Mouse (Mus musculus): ENCODE measurements at regions not wholly inside any gene's neighbourhood (a gene's known extent, or its start where the extent isn't known, plus 50 kb on each side); places are given as distances from the start of the nearest gene placed in this dataset.
"Not testable (repeated sequence)": the region's sequence is repeated elsewhere in the genome, so short reads cannot be mapped to it uniquely, and the experiment has no call there.

DNA sequence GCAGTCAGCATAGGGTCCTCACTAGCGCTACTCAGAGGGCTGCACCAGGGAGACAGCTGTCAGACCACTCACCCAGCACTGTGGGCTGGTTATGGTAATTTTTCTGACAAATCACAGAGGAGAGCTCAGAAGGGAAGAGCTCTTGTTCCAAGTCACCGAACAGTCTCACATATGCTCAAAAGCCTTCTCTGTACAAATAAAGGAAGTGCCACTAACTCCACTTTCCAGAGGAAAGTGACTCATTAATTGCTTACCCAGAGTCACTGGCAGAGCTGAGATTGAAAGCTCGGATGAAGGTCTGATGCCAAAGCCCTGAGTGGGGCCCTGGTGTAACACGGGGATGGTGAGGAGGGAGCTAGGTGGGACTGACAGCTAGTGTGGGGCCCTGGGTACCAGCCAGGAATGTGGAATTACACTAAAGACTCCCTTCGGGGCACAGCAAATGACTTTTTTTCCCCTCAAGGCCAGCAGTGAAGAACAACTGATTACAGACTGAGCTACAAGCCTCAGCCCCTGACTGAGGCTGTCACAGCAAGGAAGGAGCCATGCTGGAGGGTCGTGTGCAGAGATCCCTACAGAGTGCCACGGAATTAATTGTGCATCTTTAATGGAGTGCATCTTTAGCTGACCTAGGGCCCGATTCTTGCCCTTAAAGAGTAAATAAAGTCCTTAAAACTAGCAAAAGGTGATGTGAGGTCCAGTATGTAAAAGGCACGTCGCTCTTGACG lies 155.6 kb upstream of the Ubl3 start:
- in situ Hi-C loops (cut with MboI, MseI), result loop anchor here (10.0 kb wide), 1 partner anchor 1043 kb away; no protein-coding TSS in a partner anchor

DNA sequence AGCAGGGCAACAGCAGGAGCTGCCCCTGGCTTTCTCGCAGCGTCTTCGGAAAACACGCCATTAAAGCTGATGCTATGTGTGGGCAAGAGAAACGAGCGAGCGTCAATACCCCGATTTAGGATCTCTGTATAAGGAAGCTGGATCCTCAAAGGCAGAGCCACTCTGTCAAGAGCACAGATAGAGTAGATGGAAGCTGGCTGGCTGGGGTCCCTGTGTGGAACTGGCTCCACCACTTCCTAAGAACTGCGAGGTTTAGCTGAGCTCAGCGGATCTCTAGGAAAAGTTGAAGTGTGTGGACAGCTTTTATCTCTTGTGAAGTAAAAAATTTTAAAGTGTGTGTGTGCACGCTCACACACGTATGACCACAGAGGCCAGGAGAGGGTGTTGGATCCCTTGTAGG lies 154.7 kb upstream of the Ubl3 start:
- in situ Hi-C loops (cut with MboI, MseI), result loop anchor here (10.0 kb wide), 1 partner anchor 1043 kb away; no protein-coding TSS in a partner anchor

DNA sequence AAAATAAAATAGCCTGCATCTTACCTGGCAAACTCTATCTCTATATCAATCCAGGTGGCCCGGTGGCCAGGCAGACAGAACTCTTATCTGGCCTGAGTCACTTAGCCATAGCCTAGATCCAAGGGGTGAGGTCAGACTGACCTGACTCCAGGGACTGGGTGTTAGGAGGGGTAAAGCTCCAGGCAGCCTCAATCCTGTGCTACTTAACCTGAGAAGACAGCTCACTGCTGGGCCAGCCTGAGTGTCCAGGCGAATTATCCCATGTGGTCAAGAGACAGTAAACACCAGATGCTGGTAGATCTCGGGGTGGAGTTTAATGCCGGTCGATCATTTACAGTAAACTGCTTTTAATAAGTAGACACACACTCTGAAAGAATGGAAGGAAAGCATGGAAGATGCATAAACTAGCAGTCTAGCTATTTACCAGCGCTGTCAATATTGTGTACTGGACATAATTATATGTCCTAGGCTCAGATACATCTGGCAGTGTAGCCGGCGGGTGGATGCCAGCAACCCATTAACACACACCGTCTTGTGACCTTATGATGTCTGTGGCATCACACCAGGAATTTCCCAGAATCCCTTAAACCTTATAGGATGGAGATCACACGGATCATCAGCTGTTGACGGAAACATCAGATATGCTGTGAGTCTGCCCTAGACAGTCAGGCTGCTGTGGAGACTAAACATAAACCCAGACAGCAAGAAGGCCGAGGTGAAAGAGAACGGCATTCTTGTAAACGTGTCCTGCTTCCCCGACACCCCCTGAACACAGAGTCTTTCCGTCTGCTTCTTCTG lies 153.9 kb upstream of the Ubl3 start:
- in situ Hi-C loops (cut with MboI, MseI), result loop anchor here (10.0 kb wide), 1 partner anchor 1042 kb away; no protein-coding TSS in a partner anchor

DNA sequence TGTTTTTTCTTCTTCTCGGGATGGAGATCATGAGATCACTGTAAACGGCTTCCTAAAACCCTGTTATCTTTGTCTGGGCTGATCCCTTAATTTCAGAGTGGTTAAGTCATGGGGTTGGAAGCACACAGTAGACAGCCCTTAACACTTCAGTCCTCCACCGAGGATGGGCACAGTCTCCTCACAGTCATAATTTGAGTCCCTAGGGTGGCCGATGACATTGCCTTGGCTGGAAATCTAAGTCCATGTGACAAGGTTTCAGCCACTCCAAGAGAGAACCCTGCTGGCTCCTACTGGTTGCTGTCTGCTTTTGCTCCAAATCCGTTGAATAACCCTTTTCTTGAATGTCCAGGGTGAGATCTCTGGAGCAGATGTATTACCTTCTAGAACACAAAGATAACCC lies 152.2 kb upstream of the Ubl3 start:
- in situ Hi-C loops (cut with MboI, MseI), result loop anchor here (10.0 kb wide), 1 partner anchor 1040 kb away; no protein-coding TSS in a partner anchor

DNA sequence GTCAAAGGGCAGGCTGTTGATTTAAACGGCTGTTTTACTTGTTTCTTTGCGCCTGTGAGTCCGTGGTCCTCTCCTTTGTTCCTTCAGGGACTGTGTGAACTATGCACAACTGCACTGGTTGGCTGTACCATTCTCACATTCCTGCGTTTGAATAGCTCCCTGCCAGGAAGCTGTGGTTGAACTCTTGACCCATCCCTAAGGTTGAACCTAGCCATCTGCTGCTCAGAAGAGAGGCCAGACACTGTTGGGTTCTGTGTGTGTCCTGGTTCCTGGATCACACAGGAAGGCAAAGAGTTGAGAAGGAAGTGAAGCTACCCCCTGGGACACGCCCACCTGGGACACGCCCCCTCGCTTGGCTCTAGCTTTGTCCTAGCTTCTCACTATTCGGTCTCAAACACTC lies 149.3 kb upstream of the Ubl3 start:
- in situ Hi-C loops (cut with MboI, MseI), result loop anchor here (10.0 kb wide), 1 partner anchor 1037 kb away; no protein-coding TSS in a partner anchor

DNA sequence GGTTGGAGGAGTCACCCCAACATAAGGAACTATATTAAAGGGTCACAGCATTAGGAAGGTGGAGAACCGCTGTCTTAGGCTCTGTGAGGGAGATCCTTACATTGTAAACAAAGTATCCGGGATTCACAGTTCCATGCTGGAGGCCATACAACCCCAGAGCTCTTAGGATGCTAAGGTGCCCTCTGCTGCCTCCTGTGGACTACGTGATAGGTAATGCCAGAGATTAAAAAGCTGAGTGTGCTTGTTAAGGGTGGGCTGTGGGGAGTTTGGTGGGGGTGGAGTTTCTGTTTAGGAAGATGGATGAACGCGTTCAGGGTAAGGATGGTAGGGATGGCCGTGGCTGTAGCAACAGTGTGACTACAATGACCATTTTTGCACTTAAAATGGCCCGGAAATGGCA lies 148.4 kb upstream of the Ubl3 start:
- in situ Hi-C loops (cut with MboI, MseI), result loop anchor here (10.0 kb wide), 1 partner anchor 1036 kb away; no protein-coding TSS in a partner anchor

DNA sequence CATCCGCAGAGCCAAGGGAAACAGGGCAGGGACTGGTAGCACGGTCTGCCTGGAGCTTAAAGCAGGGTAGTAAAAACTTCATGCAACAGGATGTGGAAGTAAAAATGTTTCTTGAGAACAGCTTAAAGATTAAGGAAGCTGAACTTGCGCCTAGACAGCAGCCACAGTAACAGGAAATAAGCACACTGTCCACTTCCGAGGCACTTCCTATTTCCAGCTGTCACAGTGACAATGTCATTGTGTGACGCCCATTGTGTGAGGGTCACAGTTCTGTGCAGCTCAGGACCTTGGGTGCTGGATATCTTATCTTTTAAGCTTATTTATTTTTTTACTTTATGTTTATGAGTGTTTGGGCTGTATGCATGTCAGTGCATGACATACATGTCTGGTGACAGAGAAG lies 147.7 kb upstream of the Ubl3 start:
- in situ Hi-C loops (cut with MboI, MseI), result loop anchor here (10.0 kb wide), 1 partner anchor 1035 kb away; no protein-coding TSS in a partner anchor

DNA sequence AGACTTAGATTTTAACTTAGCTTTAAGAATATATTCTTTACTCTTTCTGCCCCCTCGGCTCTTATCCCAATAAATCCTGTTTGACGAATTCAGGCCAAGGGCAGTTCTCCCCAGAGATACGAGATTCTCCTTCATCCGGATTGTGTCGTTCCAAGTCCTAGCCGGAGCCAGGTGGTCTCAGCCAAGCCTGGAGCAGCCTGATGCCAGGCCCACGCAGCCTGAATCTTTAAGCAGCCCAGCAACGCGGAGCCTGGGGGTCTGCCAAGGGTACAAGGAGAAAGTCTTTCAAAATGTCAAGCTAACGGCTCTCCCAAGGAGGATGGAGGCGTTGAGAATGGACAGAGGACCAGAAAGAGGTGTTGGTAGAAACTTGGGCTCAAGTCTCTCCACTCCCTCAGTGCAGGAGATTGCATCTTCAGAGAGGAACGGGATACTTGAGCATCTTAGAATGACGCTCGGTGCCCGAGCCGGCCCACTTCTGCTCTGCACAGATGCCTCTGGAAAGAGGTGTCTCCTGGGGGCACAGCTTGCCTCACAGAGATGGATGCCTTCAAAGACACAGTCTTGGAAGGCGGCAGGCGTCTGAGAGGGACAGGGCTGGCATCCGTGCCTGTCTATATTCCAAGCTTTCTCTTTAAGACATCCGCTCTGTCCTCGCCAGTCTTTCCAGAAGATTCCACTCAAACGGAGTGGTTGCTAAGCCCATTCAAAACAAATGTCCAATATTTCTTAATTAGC lies 145.2 kb upstream of the Ubl3 start:
- in situ Hi-C loops (cut with MboI, MseI), result no loop called here

DNA sequence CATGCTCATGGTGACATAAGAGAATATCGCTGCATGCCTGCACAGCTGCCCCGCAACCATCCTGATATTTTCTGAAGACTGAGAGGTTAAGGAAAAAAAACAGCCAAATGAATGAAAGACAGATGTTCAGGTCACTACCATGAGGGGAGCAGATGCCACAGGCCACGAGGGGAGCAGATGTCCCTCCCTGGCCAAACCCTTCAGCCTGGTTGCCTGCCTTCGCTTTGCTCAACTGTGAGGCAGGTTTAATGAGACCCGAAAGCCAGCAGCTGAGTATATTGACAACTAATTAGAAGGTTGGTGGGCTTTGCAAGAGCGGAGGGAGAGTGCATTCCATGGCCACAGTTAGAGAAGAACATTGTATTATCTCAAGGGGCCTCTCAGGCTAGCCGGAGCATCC lies 141.8 kb upstream of the Ubl3 start:
- in situ Hi-C loops (cut with MboI, MseI), result no loop called here

DNA sequence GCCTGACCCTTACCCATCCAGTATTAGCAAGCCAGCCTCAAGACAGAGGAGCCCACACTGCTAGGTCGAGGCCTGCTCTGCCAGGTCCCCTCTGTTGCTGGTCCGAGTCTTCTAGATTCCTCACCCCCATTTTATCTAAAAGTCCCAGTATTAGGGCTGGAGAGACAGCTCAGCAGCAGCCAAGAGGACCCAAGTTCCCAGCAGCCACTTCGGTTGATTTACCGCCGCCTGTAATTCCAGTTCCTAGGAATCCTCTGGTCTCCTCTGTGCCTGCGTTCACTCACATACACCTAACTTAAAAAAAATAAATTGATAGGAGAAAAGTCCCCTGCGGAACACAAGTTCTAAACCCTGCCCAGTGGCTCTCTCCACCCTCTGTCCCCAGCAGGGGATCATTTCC lies 138.9 kb upstream of the Ubl3 start:
- in situ Hi-C loops (cut with MboI, MseI), result no loop called here

DNA sequence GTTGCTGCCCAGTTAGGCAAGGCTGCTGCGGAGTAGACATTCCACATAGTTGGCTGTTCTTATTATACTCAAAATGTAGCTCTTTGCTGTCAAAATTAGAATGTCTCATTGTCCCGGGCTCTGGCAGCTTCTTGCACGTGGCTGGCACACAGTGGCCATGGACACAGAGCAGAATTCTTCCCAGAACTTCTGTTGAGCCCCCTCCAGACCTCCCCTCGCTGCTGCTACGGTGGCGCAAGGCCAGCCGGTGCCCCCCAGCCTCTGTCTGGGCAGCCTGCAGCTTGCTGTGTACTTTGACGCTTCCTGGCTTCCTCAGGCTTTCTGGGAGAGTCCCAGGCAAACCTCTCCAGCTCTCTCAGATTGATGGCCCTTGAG lies 138.2 kb upstream of the Ubl3 start:
- in situ Hi-C loops (cut with MboI, MseI), result no loop called here

DNA sequence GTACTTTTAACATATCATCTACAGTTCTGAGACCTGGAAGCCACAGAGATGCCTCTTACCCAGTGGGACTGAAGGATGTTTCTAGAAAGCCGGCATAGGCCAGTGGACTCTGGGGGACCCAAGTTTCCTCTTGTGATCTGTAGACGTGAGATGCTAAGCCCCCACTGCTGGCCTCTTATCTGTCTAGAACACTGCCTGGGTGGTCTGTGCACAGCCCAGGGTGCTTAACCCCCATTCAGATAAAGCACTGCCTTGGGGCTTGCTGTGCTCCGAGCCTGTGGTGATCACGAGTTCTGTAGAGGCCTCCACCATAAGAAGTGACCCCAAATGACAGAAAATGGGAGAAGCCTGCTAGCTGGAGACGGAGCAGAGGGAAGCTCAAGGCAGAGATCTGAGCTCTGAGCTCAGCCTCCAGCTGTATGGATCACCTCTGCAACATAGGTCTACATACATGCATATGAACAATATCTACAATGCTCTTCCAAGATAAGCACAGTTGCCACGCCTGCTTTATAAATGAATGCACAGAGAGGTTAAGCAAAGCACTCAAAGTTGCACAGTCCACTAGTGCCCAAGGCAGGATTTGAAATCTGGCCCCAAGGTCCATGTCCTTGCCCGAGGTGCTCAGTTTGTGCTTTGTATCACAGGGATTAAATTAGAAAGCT lies 137.7 kb upstream of the Ubl3 start:
- in situ Hi-C loops (cut with MboI, MseI), result no loop called here

DNA sequence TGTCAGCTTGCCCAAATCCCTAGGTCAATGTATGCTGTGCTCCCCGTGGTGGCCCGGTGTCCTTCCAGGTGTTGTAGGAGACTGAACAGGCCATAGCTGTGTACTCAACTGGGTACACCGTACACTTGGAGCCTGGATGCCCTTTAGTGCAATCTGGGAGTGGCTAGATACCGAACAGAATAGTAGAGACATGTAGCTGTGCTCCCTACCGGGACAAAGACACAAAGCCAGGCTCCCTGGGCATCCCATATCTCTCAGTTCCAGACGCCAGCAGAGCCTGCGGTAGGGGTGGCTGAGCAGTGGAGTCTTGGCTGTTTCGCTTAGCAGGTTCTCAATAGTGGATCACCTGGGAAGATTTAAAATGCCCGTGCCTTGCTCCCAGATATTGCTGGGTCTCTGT lies 136.7 kb upstream of the Ubl3 start:
- in situ Hi-C loops (cut with MboI, MseI), result no loop called here

DNA sequence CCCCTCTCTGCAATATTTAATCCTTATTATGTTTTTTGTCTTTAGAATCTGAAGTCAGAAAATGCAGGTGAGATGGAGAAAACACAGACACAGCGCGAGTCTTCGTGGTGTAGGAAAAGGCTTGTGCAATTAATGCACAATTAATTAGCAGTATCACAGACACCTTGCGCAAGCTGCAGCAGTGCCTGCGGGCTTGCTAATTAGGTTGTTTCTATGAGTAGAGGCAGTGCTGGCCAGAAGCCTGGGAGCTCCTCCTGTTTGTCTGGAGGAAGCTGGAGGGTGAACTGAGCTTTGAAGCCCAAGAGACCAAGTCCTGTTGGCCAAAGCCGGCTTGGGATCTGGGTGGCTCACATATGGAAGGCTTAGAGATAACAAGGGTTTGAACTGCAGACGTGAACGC lies 135.9 kb upstream of the Ubl3 start:
- in situ Hi-C loops (cut with MboI, MseI), result no loop called here

DNA sequence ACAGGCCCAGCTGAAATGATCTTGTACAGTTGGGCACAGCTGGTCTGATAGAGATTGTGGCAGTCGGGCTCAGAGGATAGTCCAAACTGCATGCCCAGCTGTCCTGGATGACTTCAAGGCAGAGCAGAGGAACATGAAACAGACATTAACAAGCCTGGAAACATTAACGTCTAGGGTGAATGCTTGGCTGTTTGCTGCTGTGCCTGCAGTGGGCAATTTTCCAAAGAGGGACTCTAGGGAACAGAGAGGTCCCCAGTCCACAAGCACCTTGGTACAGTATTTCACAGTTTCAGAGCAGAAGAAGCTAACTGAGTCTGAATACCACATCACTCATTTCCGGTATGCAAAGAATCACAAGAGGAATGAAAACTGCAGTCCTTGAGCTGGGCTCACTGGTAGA lies 135.2 kb upstream of the Ubl3 start:
- in situ Hi-C loops (cut with MboI, MseI), result no loop called here

DNA sequence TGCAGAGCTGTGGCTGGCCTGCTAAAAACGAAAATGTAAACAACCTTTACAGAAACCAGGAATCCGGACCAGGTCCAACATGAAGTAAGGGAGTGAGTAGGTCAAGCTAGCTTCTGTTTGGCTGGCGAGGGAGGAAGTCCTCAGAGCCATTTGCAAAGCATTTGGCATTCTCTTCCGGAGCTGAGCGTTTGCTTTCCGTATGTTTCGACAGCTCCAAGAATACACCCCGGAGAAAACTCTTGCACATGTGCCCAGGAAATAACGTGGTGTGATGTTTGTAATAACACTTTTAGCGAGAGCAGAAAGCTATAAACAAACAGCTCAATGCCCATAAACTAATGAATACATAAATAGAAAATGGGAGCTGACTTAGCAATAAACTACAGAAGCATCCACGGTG lies 131.6 kb upstream of the Ubl3 start:
- in situ Hi-C loops (cut with MboI, MseI), result no loop called here

DNA sequence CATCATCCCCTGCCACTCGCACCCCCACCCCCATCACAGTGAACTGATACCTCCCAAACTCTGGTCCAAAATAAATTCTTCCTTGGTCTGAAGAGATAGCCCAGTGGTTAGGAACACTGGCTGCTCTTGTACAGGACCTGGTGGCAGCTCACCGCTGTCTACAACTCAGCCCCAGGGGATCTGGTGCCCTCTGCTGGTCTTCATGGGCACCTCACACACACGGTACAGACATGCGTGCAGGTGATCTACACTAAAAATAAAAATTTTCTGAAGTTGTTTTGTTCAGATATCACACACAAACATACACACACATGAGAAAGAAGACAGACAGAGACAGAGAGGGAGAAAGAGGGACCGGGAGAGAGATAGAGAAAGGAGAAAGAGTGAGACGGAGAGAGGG lies 130.0 kb upstream of the Ubl3 start:
- in situ Hi-C loops (cut with MboI, MseI), result no loop called here

DNA sequence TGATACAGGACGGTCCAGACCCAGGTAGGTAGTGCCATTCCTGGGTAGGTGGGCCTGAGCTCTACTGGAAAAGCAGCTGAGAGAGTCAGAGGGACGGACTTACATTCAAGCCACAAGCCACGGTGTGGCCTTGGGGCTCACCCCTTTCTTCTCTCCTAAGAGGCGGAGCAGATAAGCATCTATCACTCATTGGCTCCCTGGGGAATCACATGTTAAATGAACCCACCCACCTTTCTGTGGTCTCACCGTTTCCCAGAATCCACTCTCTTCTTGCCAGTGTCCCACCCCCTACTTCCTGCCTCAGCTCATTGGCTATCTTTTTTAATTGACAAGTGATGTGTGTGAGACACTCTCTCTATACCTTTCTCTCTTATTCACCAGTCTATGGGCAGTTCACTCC lies 127.8 kb upstream of the Ubl3 start:
- in situ Hi-C loops (cut with MboI, MseI), result no loop called here

DNA sequence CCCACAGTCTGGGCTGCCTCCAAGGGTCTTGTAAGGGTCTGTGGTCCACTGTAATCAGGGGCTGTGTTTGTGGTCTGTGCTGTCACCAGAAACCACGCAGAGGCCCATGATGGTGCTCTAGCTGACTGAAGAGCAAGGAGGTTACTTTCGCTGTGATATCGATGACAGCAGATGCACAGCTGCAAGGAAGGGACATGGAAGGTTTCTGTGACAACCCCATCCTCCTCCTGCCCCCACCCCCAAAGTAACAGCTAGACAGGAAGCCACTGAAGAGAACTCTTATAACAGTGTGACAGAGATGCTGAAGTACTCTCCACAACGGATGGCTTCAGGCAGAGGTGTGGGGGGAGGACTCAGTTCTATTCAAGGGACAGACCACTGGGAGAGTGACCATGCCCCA lies 127.0 kb upstream of the Ubl3 start:
- in situ Hi-C loops (cut with MboI, MseI), result no loop called here

DNA sequence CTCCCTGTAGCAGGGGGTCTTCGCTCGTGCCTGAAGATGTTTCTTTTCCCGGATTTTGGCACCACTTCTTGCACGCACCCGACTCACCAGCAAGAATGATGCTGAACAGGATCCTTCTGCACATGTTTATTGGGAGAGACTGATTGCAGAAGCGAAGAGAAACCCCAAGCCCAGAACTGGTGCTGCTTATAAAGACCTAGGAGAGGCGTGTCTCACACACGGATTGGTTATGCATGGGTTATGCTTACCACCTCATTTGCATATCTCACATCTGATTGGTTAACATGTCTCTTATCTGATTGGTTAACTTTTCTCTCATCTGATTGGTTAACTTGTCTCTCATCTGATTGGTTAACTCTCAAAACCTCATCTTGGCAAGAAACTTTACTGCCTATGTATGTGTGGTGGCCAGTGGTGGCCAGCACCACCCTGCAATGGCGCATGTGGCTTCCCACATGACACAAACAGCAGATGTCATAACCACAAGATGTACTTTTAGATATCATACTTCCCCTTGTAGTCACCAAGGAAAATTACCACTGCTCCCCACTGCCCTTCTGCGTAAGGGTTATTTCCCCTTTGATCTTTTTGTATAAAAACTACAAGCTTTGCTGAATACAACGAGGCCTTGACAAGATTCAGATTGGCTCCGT lies 125.8 kb upstream of the Ubl3 start:
- in situ Hi-C loops (cut with MboI, MseI), result not testable (repeated sequence)

DNA sequence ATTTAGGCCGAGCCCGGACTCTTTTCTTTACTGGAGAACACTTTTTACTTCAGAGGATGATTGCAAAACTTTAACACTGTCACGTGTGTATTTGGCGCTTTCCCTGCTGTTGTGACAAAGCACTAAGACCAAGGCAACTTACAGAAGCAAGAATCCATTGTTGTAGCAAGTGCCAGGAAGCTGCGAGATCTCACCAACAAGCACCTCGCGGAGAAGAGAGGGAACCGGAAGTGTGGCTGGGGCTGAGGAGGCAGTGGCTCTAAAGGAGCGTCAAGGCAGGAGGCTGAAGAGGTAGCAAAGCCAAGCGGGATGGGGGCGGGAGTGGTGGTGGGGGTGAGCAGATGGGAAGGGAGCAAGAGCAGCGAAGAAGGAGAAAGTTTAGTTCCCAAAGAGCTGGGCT lies 121.7 kb upstream of the Ubl3 start:
- in situ Hi-C loops (cut with MboI, MseI), result loop anchor here (5.0 kb wide), 1 partner anchor 93 kb away; no protein-coding TSS in a partner anchor
